Mouse (Mus musculus) E14TG2a.4 (cell line): ENCODE results near the gene Gprin2.

Source experiments
- CTCF ChIP-seq: conservative IDR thresholded peaks from 2 replicates; pipeline ENCODE4 v1.5.1; 2014; ENCODE audit warnings: low read length
- NANOG ChIP-seq: IDR thresholded peaks from 2 replicates; pipeline ENCODE4 v1.6.1; 2014; ENCODE audit warnings: borderline replicate concordance, low read length, mixed read lengths
- POU5F1 ChIP-seq: IDR thresholded peaks from 2 replicates; pipeline ENCODE4 v1.6.1; 2014; ENCODE audit warnings: low read length, borderline replicate concordance

DNA sequence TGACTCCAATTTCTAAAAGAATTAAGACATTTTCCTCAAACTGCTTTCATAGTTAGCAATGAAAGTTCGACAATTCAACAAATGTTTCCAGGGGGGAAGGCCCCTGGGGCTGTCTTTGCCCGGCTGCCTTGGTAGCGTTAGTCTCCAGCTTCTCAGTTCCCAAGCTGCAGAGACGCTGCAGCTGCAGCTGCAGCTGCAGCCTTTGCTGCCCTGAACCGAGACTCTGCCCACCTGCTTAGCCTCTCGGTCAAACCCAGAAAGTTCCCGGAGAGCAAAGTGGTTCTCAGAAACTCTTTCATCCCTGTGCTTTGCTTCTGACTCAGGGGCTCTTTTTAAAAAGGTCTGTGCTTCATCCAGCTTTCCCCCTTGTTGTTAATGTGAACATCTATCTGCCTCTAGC, 30.9 kb upstream of the Gprin2 start:
- no peak for TF ChIP-seq CTCF
- TF ChIP-seq POU5F1 = no peak
- TF ChIP-seq NANOG = no peak
